ENCODE assay signal across 22 mouse cellular contexts in genomic region chr17:10431849-10432524, GRCm38 (mm10).
"Had no signal": no experiment of that assay in that cellular context is flagged by ENCODE, and none has a peak within 500 bp of the region (broad histone marks: within the 10 kb centered on the region; RNA-seq: fewer than 3 reads in every experiment).

No protein-coding gene starts in this region.

- H3K27me3 ChIP-seq: limb, embryonic 12.5 days; limb, embryonic 15.5 days; midbrain, embryonic 13.5 days had no signal

- H3K36me3 ChIP-seq: limb, embryonic 12.5 days; limb, embryonic 15.5 days; midbrain, embryonic 10.5 days; midbrain, embryonic 13.5 days; neural tube, embryonic 13.5 days had no signal

- H3K9ac ChIP-seq: limb, embryonic 12.5 days; limb, embryonic 15.5 days; liver, embryonic 14.5 days; liver, postnatal 0 days; lung, embryonic 14.5 days; midbrain, embryonic 13.5 days; neural tube, embryonic 13.5 days had no signal

- H3K4me1 ChIP-seq: limb, embryonic 12.5 days; limb, embryonic 15.5 days; megakaryocyte, embryonic 14.5 days; midbrain, embryonic 13.5 days had no signal

- H3K27ac ChIP-seq: kidney, postnatal 0 days; left cerebral cortex, adult 2 months; limb, embryonic 12.5 days; limb, embryonic 15.5 days; liver, embryonic 14.5 days; midbrain, embryonic 10.5 days; midbrain, embryonic 13.5 days; neural tube, embryonic 13.5 days had no signal

- H3K9me3 ChIP-seq: limb, embryonic 12.5 days; limb, embryonic 15.5 days; midbrain, embryonic 10.5 days; neural tube, embryonic 13.5 days had no signal

- ATAC-seq: liver, postnatal 0 days; lung, postnatal 0 days; midbrain, embryonic 13.5 days; midbrain, embryonic 16.5 days had no signal

- H3K4me2 ChIP-seq: limb, embryonic 12.5 days; limb, embryonic 15.5 days; liver, embryonic 11.5 days; lung, embryonic 14.5 days; midbrain, embryonic 13.5 days; neural tube, embryonic 13.5 days had no signal

- DNase-seq: kidney, adult 2 months; kidney, postnatal 25 days; layer of hippocampus, postnatal 36 days; liver, postnatal 0 days; lung, embryonic 14.5 days; retina, postnatal 1 day; right cerebral cortex, postnatal 25 days; spleen, adult 18-20 months; thymus, postnatal 25 days had no signal

- H3K4me3 ChIP-seq: left cerebral cortex, adult 2 months; limb, embryonic 12.5 days; limb, embryonic 15.5 days; megakaryocyte, embryonic 14.5 days; midbrain, embryonic 10.5 days; midbrain, embryonic 13.5 days; myocyte; neural tube, embryonic 13.5 days had no signal
